Mouse (Mus musculus) right cerebral cortex, postnatal 10 days (tissue): ENCODE data around the gene Olfr391-ps.

Experiments
- DNase-seq, 2 experiments: peaks; one replicate each; pipeline ENCODE4 v3.0.0; 2021; ENCODE audit warnings: low spot score in 2 of 2

Gene Olfr391-ps

GRCm38 (mm10) chr11:73802952-73803351, at the start of gene Olfr391-ps:
Gene Olfr391-ps (minus strand): TSS chr11:73803052.
- DNase-seq: no peak

GRCm38 (mm10) chr11:73851354-73851753, 48.5 kb upstream of the Olfr391-ps start, which contains the start of gene Olfr393:
Gene Olfr393 (minus strand): TSS chr11:73851454.
- DNase-seq: no peak

GRCm38 (mm10) chr11:73816949-73817348, 14.1 kb upstream of the Olfr391-ps start, which contains the start of gene Olfr392:
Gene Olfr392 (minus strand): TSS chr11:73817049.
- no peak for DNase-seq

GRCm38 (mm10) chr11:73782664-73783063, 20.2 kb downstream of the Olfr391-ps start, which contains the start of gene Olfr390:
Gene Olfr390 (plus strand): TSS chr11:73782964.
- DNase-seq: no peak

- DNase-seq: no peak
Observed at GRCm38 (mm10) chr11:73780613-73781012, 22.2 kb downstream of the Olfr391-ps start, which contains the start of gene Olfr389. Gene Olfr389 (minus strand): TSS chr11:73780713.

- DNase-seq: no peak
Observed at GRCm38 (mm10) chr11:73759115-73759514, 43.7 kb downstream of the Olfr391-ps start.
